Mouse (Mus musculus) lung, postnatal 0 days (tissue): Measurements from ENCODE around the gene Azin2.

Experiments
- CTCF ChIP-seq: IDR thresholded peaks from 2 replicates; pipeline ENCODE4 v1.5.1; 2016; ENCODE audit warnings: antibody characterized with exemption, mild to moderate bottlenecking
- EP300 ChIP-seq: IDR thresholded peaks from 2 replicates; pipeline ENCODE4 v1.6.1; 2016; ENCODE audit warnings: antibody characterized with exemption, mild to moderate bottlenecking, control low read depth

DNA sequence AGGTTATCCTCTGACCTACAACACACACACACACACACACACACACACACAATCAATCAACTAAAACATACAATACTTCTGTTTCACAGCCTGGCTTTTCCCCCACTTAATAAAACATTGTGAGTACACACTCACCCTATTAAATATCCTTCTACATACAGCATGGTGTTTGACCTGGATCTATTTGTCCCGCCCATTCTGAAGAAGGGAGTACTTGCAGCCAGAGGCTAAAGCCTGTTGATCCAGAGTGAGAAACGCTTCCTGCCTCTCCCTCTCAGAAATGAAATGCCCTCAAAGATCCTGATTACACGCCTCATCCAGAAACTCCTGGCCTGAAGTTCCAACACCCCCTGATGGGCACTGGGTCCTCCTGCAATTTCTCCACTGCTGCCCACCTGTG lies 45.1 kb downstream of the Azin2 start:
- TF ChIP-seq EP300 (no peak), CTCF (no peak)
